Mouse (Mus musculus) liver, embryonic 14.5 days (tissue): ENCODE results near the gene Klhl15. TPM values are rescaled to one million over a fixed set of nuclear protein-coding genes. Genes with fewer than 3 reads are reported as not detected.
"Not testable (repeated sequence)": the region's sequence is repeated elsewhere in the genome, so short reads cannot be mapped to it uniquely, and the experiment has no call there.

Experiments
- ATAC-seq: fragments of 200-750 bp; cut with Nextera tagmentation; 2 replicates; pipeline ENCODE4 v1.8.0; 2017; ENCODE audit warnings: moderate number of reproducible peaks, mild to moderate bottlenecking, moderate library complexity; ENCODE audit not compliant: insufficient read depth
- DNase-seq, 3 experiments: peaks; one replicate each; pipeline ENCODE4 v3.0.0-alpha.2; 2012 to 2013; ENCODE audit warnings: low read depth in 3 of 3, low spot score in 3 of 3
- H3K27ac ChIP-seq: fragments of 300-500 bp; sonication (generic); 2 replicates; pipeline ENCODE4 v1.5.1; 2014; ENCODE audit warnings: moderate library complexity, mild to moderate bottlenecking, control low read depth, inconsistent platforms
- H3K27me3 ChIP-seq: fragments of 300-500 bp; sonication (generic); 2 replicates; pipeline ENCODE4 v1.6.1; 2014; ENCODE audit warnings: mild to moderate bottlenecking, low read length, moderate library complexity; ENCODE audit not compliant: control insufficient read depth, insufficient read depth
- H3K36me3 ChIP-seq: fragments of 300-500 bp; sonication (generic); replicated peaks from 2 replicates; pipeline ENCODE4 v1.6.1; 2014; ENCODE audit warnings: low read depth; ENCODE audit not compliant: control insufficient read depth, insufficient read depth
- H3K4me1 ChIP-seq, 2 experiments: fragments of 200-500 bp in 1 of 2; fragments of 300-500 bp in 1 of 2; sonication (generic) in 1 of 2; replicated peaks; 2 replicates each; pipeline ENCODE4 v1.6.1; 2012 to 2014; ENCODE audit warnings: antibody characterized with exemption in 1 of 2, inconsistent platforms in 1 of 2, low read length in 1 of 2; ENCODE audit not compliant: control insufficient read depth in 2 of 2, insufficient read depth in 2 of 2
- H3K4me2 ChIP-seq: fragments of 300-500 bp; sonication (generic); 2 replicates; pipeline ENCODE4 v1.6.1; 2014; ENCODE audit warnings: low read depth, mild to moderate bottlenecking, control low read depth, moderate library complexity
- H3K4me3 ChIP-seq, 2 experiments: fragments of 200-500 bp in 1 of 2; fragments of 300-500 bp in 1 of 2; sonication (generic) in 1 of 2; 2 replicates each; pipeline ENCODE4 v1.5.1; 2012 to 2014; ENCODE audit warnings: low read depth in 2 of 2, low read length in 2 of 2, mild to moderate bottlenecking in 2 of 2, control low read depth in 1 of 2, inconsistent platforms in 1 of 2, moderate library complexity in 1 of 2; ENCODE audit not compliant: insufficient read depth in 1 of 2
- H3K9ac ChIP-seq: fragments of 300-500 bp; sonication (generic); replicated peaks from 2 replicates; pipeline ENCODE4 v1.6.1; 2014; ENCODE audit warnings: mild to moderate bottlenecking, control low read depth, moderate library complexity
- H3K9me3 ChIP-seq: fragments of 300-500 bp; sonication (generic); 2 replicates; pipeline ENCODE4 v1.6.1; 2016; ENCODE audit warnings: low read length, mixed read lengths; ENCODE audit not compliant: control insufficient read depth
- CTCF ChIP-seq: IDR thresholded peaks from 2 replicates; pipeline ENCODE4 v1.5.1; 2016; ENCODE audit warnings: antibody characterized with exemption, low read depth, control low read depth
- EP300 ChIP-seq: IDR thresholded peaks from 2 replicates; pipeline ENCODE4 v1.6.1; 2016; ENCODE audit warnings: antibody characterized with exemption, low read depth
- WGBS: fragments of 180-500 bp; shearing (Covaris S2); extraction: QIAGEN DNeasy Blood & Tissue Kit; methylation state at CpG from one replicate; pipeline ENCODE4 v1.1.7; 2014; ENCODE audit not compliant: insufficient replicate concordance; 5-methylcytosine and 5-hydroxymethylcytosine counted together
- polyA plus RNA-seq, 2 experiments: library from polyadenylated mRNA; depleted of rRNA in 1 of 2; stranded (reverse) in 1 of 2; unstranded in 1 of 2; fragments of >200 nt; fragmentation: Nextera tagmentation in 1 of 2; extraction: Ambion mirVana in 1 of 2; gene quantifications; 2 replicates each; pipeline versions ENCODE4 v1.2.1 to v1.2.3; 2012 to 2014

The Klhl15 gene
- 1.6 and 1.9 TPM in 2 replicates for polyA plus RNA-seq (2012; rRNA removed)
- polyA plus RNA-seq (2014; fragmentation: Nextera tagmentation; extraction: Ambion mirVana), result 3.7 and 3.8 TPM in 2 replicates

- ATAC-seq (peak; percentile 92), DNase-seq (peak; percentile 69 to 75 (median 69))
- Histone ChIP-seq H3K4me2 (peak within 1 kb of the TSS; percentile 78), H3K9ac (peak within 1 kb of the TSS; percentile 83), H3K36me3 (no peaks in the 10 kb centered on the region), H3K27ac (peak within 1 kb of the TSS; percentile 70), H3K4me1 (peaks cover 0 to 4% of the 10 kb centered on the region in 2 experiments; a peak in 2 of 4 replicates), H3K27me3 (peaks cover 4% of the 10 kb centered on the region; the same call in 1 of the 2 replicates), H3K4me3 (peak within 1 kb of the TSS; percentile 68 to 81), H3K9me3 (no peaks in the 10 kb centered on the region)
- 6% methylated on average over 65 of the region's 70 CpGs for WGBS
- TF ChIP-seq EP300, result no peak
- TF ChIP-seq CTCF, result peak; percentile 46; the same call in 1 of the 2 replicates
These were observed at the start of gene Klhl15 for GRCm38 (mm10) chrX:94234532-94235189. TSS of gene Klhl15 (plus strand) at chrX:94234599.

DNA sequence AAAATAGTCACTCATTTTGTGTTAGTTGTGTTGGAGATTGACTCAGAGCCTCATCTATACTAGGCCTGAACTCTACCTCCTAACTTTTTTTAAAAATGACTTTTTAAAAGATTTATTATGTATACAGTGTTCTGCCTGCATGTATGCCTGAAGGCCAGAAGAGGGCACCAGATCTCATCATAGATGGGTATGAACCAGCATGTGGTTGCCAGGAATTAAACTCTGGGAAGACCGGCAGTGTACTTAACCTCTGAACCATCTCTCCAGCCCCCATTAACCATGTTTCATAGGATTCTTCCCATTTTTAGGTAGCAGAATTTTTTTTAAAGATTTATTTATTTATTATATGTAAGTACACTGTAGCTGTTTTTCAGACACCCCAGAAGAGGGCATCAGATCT is 49.2 kb upstream of the Klhl15 start:
- Histone ChIP-seq H3K9ac (no peak overlapping the region), H3K27me3 (no peaks in the 10 kb centered on the region; the same call in 1 of the 2 replicates), H3K27ac (no peak overlapping the region), H3K4me3 (no peak overlapping the region), H3K9me3 (no peaks in the 10 kb centered on the region), H3K36me3 (no peaks in the 10 kb centered on the region), H3K4me1 (no peaks in the 10 kb centered on the region), H3K4me2 (no peak overlapping the region)
- ATAC-seq (no peak), DNase-seq (peak in 1 of 3 experiments; percentile 20)
- 28% methylated on average over 1 of the region's 1 CpGs for WGBS
- TF ChIP-seq EP300, result no peak
- TF ChIP-seq CTCF, result peak; percentile 49

GRCm38 (mm10) chrX:94193901-94194300 is 40.5 kb upstream of the Klhl15 start:
- not testable (repeated sequence) for H3K4me2 ChIP-seq, H3K4me1 ChIP-seq, H3K9ac ChIP-seq, H3K4me3 ChIP-seq, H3K9me3 ChIP-seq, H3K27ac ChIP-seq, H3K27me3 ChIP-seq, ATAC-seq
- H3K36me3 ChIP-seq, result peaks cover 33% of the 10 kb centered on the region
- 58% methylated on average over 4 of the region's 4 CpGs for WGBS
- peak; percentile 68 for TF ChIP-seq CTCF
- DNase-seq, result peak in 2 of 3 experiments; percentile 24 to 34

DNA sequence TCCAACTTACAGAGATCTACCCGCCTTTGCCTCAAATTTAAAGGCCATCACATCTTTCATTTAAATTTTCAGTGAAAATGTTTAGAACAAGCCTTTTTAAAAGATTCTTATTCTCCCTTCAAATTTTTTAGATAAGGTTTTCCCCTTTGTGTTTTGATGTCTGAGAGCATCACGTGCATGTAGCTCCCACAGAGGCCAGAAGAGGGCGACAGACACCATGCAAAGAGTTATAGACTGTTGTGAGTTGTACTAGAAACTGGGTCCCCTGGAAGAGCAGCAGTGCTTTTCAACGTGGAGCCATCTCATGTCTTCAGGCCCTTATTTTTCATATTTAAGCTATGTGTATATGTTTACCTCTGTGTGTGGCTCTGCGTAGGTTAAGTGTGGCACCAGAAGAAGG is 36.6 kb upstream of the Klhl15 start:
- DNase-seq, result no peak
- TF ChIP-seq CTCF (peak; percentile 74), EP300 (no peak)

GRCm38 (mm10) chrX:94212264-94212596 is 22.2 kb upstream of the Klhl15 start:
- Histone ChIP-seq H3K4me3 (peak overlapping the region; percentile 76 to 91), H3K27me3 (no peaks in the 10 kb centered on the region), H3K9me3 (no peaks in the 10 kb centered on the region), H3K4me2 (peak overlapping the region; percentile 78), H3K4me1 (peaks cover 0 to 5% of the 10 kb centered on the region in 2 experiments; a peak in 2 of 4 replicates), H3K36me3 (peaks cover 16% of the 10 kb centered on the region), H3K27ac (peak overlapping the region; percentile 50), H3K9ac (peak overlapping the region; percentile 80)
- 0% methylated on average over 12 of the region's 12 CpGs for WGBS
- no peak for TF ChIP-seq EP300
- no peak for TF ChIP-seq CTCF
- ATAC-seq (peak; percentile 42; the same call in 1 of the 2 replicates), DNase-seq (no peak)

More for the DNA sequence above, 36.6 kb upstream of the Klhl15 start:
- no peaks in the 10 kb centered on the region for H3K27me3 ChIP-seq
- H3K4me3 ChIP-seq, result no peak overlapping the region
- peaks cover 47% of the 10 kb centered on the region for H3K36me3 ChIP-seq
- no peak overlapping the region for H3K4me2 ChIP-seq
- H3K4me1 ChIP-seq, result no peaks in the 10 kb centered on the region
- WGBS, result 57% methylated on average over 5 of the region's 5 CpGs
- no peak overlapping the region for H3K9ac ChIP-seq
- no peaks in the 10 kb centered on the region for H3K9me3 ChIP-seq
- no peak for ATAC-seq
- no peak overlapping the region for H3K27ac ChIP-seq
